Mouse (Mus musculus) MEL (cell line): ENCODE measurements around the gene Cbx4. TPM values are rescaled to one million over a fixed set of nuclear protein-coding genes. Genes with fewer than 3 reads are reported as not detected.

Experiments
- DNase-seq: peaks from one replicate; pipeline ENCODE4 v3.0.0; 2011; ENCODE audit warnings: low read depth, low spot score
- H3K27ac ChIP-seq: 2 replicates; pipeline ENCODE4 v1.5.1; 2012; ENCODE audit warnings: low read depth, mild to moderate bottlenecking, control low read depth, low read length, moderate library complexity; ENCODE audit not compliant: control insufficient read depth
- H3K27me3 ChIP-seq, 2 experiments: fragments of 150-350 bp in 1 of 2; sonication (generic) in 1 of 2; 2 replicates each; pipeline ENCODE4 v1.6.1; 2012; ENCODE audit warnings: low read length in 2 of 2, mild to moderate bottlenecking in 2 of 2, improper control_type of control experiment in 1 of 2, moderate library complexity in 1 of 2; ENCODE audit not compliant: insufficient read depth in 2 of 2, control insufficient read depth in 1 of 2
- H3K36me3 ChIP-seq, 2 experiments: 2 replicates each; pipeline ENCODE4 v1.6.1; 2012 to 2014; ENCODE audit warnings: low read length in 2 of 2, improper control_type of control experiment in 1 of 2, inconsistent platforms in 1 of 2, mild to moderate bottlenecking in 1 of 2; ENCODE audit not compliant: insufficient read depth in 2 of 2, control insufficient read depth in 1 of 2
- H3K4me1 ChIP-seq, 2 experiments: fragments of 150-350 bp in 1 of 2; sonication (generic) in 1 of 2; 2 replicates each; pipeline ENCODE4 v1.6.1; 2012; ENCODE audit warnings: low read length in 2 of 2, improper control_type of control experiment in 1 of 2, mild to moderate bottlenecking in 1 of 2; ENCODE audit not compliant: insufficient read depth in 2 of 2, control insufficient read depth in 1 of 2
- H3K4me3 ChIP-seq, 2 experiments: fragments of 150-350 bp in 1 of 2; sonication (generic) in 1 of 2; 2 replicates each; pipeline ENCODE4 v1.5.1; 2012; ENCODE audit warnings: low read depth in 2 of 2, low read length in 2 of 2, mild to moderate bottlenecking in 2 of 2, moderate library complexity in 2 of 2, control low read depth in 1 of 2, improper control_type of control experiment in 1 of 2; ENCODE audit not compliant: control insufficient read depth in 1 of 2, insufficient read depth in 1 of 2
- H3K79me2 ChIP-seq: 2 replicates; pipeline ENCODE4 v1.6.1; 2012; ENCODE audit warnings: mild to moderate bottlenecking, low read length, moderate library complexity; ENCODE audit not compliant: control insufficient read depth, poor library complexity, insufficient read depth
- H3K9ac ChIP-seq: 2 replicates; pipeline ENCODE4 v1.6.1; 2012; ENCODE audit warnings: low read depth, mild to moderate bottlenecking, control low read depth, low read length, moderate library complexity; ENCODE audit not compliant: control insufficient read depth, poor library complexity, severe bottlenecking
- H3K9me3 ChIP-seq: fragments of 150-350 bp; sonication (generic); replicated peaks from 2 replicates; pipeline ENCODE4 v1.6.1; 2012; ENCODE audit warnings: mild to moderate bottlenecking, low read length, improper control_type of control experiment, moderate library complexity; ENCODE audit not compliant: insufficient read depth
- BHLHE40 ChIP-seq: IDR thresholded peaks from 2 replicates; pipeline ENCODE4 v1.6.1; 2012; ENCODE audit warnings: low read depth, mild to moderate bottlenecking, inconsistent platforms, low read length, improper control_type of control experiment, borderline replicate concordance
- CHD1 ChIP-seq: IDR thresholded peaks from 2 replicates; pipeline ENCODE4 v1.6.1; 2012; ENCODE audit warnings: low read depth, mild to moderate bottlenecking, inconsistent platforms, low read length, improper control_type of control experiment
- CHD2 ChIP-seq: IDR thresholded peaks from 2 replicates; pipeline ENCODE4 v1.6.1; 2011; ENCODE audit warnings: low read length, improper control_type of control experiment
- CTCF ChIP-seq, 3 experiments: IDR thresholded peaks in 2 of 3; conservative IDR thresholded peaks in 1 of 3; 2 replicates each; pipeline ENCODE4 v1.5.1; 2011 to 2012; ENCODE audit warnings: low read length in 3 of 3, low read depth in 2 of 3, mild to moderate bottlenecking in 2 of 3, improper control_type of control experiment in 1 of 3, inconsistent platforms in 1 of 3, mixed read lengths in 1 of 3, moderate library complexity in 1 of 3; ENCODE audit not compliant: control insufficient read depth in 1 of 3, insufficient read depth in 1 of 3, poor library complexity in 1 of 3, severe bottlenecking in 1 of 3
- E2F4 ChIP-seq: IDR thresholded peaks from 2 replicates; pipeline ENCODE4 v1.6.1; 2011; ENCODE audit warnings: low read depth, low read length, improper control_type of control experiment, borderline replicate concordance
- ELF1 ChIP-seq: IDR thresholded peaks from 2 replicates; pipeline ENCODE4 v1.6.1; 2014; ENCODE audit warnings: low read depth, mild to moderate bottlenecking, inconsistent platforms, low read length, improper control_type of control experiment, moderate library complexity
- GATA1 ChIP-seq: IDR thresholded peaks from 2 replicates; pipeline ENCODE4 v1.6.1; 2011; ENCODE audit warnings: low read depth, low read length, improper control_type of control experiment
- HCFC1 ChIP-seq: IDR thresholded peaks from 2 replicates; pipeline ENCODE4 v1.6.1; 2012; ENCODE audit warnings: low read depth, mild to moderate bottlenecking, inconsistent platforms, low read length, improper control_type of control experiment, moderate library complexity
- JUND ChIP-seq: IDR thresholded peaks from 2 replicates; pipeline ENCODE4 v1.6.1; 2011; ENCODE audit warnings: low read depth, mild to moderate bottlenecking, improper control_type of control experiment, low read length
- KAT2A ChIP-seq: conservative IDR thresholded peaks from 2 replicates; pipeline ENCODE4 v1.6.1; 2012; ENCODE audit warnings: low read depth, low read length, improper control_type of control experiment, inconsistent platforms
- MAZ ChIP-seq: IDR thresholded peaks from 2 replicates; pipeline ENCODE4 v1.6.1; 2012; ENCODE audit warnings: low read depth, mild to moderate bottlenecking, inconsistent platforms, low read length, improper control_type of control experiment
- MXI1 ChIP-seq: IDR thresholded peaks from 2 replicates; pipeline ENCODE4 v1.6.1; 2011; ENCODE audit warnings: mild to moderate bottlenecking, low read depth, low read length, improper control_type of control experiment
- MYC ChIP-seq: IDR thresholded peaks from 2 replicates; pipeline ENCODE4 v1.6.1; 2011; ENCODE audit warnings: low read depth, mild to moderate bottlenecking, low read length, improper control_type of control experiment, moderate library complexity
- NELFE ChIP-seq: IDR thresholded peaks from 2 replicates; pipeline ENCODE4 v1.6.1; 2011; ENCODE audit warnings: low read depth, low read length, improper control_type of control experiment
- POLR2AphosphoS5 ChIP-seq: IDR thresholded peaks from 2 replicates; pipeline ENCODE4 v1.6.1; 2012; ENCODE audit warnings: low read depth, borderline replicate concordance, mild to moderate bottlenecking, inconsistent platforms, low read length, moderate library complexity, mixed read lengths
- RCOR1 ChIP-seq: IDR thresholded peaks from 2 replicates; pipeline ENCODE4 v1.6.1; 2012; ENCODE audit warnings: low read depth, mild to moderate bottlenecking, inconsistent platforms, low read length, improper control_type of control experiment
- SMC3 ChIP-seq: IDR thresholded peaks from 2 replicates; pipeline ENCODE4 v1.6.1; 2011; ENCODE audit warnings: low read depth, low read length, improper control_type of control experiment
- UBTF ChIP-seq: IDR thresholded peaks from 2 replicates; pipeline ENCODE4 v1.6.1; 2012; ENCODE audit warnings: low read depth, mild to moderate bottlenecking, inconsistent platforms, low read length, improper control_type of control experiment, moderate library complexity, borderline replicate concordance; ENCODE audit not compliant: insufficient read depth
- USF1 ChIP-seq: IDR thresholded peaks from 2 replicates; pipeline ENCODE4 v1.6.1; 2014; ENCODE audit warnings: low read depth, mild to moderate bottlenecking, inconsistent platforms, low read length, improper control_type of control experiment, moderate library complexity
- ZMIZ1 ChIP-seq: IDR thresholded peaks from 2 replicates; pipeline ENCODE4 v1.6.1; 2012; ENCODE audit warnings: low read depth, mild to moderate bottlenecking, inconsistent platforms, low read length, improper control_type of control experiment, moderate library complexity
- ZNF384 ChIP-seq: IDR thresholded peaks from 2 replicates; pipeline ENCODE4 v1.6.1; 2012; ENCODE audit warnings: low read depth, mild to moderate bottlenecking, inconsistent platforms, low read length, improper control_type of control experiment
- polyA plus RNA-seq, 2 experiments: library from polyadenylated mRNA; stranded (reverse) in 1 of 2; unstranded in 1 of 2; fragments of >175 nt in 1 of 2; fragments of >200 nt in 1 of 2; gene quantifications; 2 replicates each; pipeline versions ENCODE4 v1.2.1 to v1.2.4; 2012; ENCODE audit warnings: low replicate concordance in 2 of 2, low read depth in 1 of 2; ENCODE audit not compliant: insufficient read length in 2 of 2, insufficient read depth in 1 of 2, missing spikeins in 1 of 2
- total RNA-seq: library from RNA; depleted of rRNA; stranded (reverse); fragments of 300-350 nt; gene quantifications from 2 replicates; pipeline ENCODE4 v1.2.3, GENCODE M21; 2012

Cbx4 gene
- total and polyA plus RNA-seq, 3 experiments: 8.0 to 22.6 TPM; not detected in 1

- no peak for TF ChIP-seq RCOR1
- TF ChIP-seq E2F4: peak; percentile 26; the same call in 1 of the 2 replicates
- TF ChIP-seq UBTF: peak; percentile 58; the same call in 1 of the 2 replicates
- no peak for TF ChIP-seq USF1
- TF ChIP-seq JUND: no peak
- TF ChIP-seq CHD1: peak; percentile 89
- no peak for TF ChIP-seq KAT2A
- no peak for TF ChIP-seq POLR2AphosphoS5
- TF ChIP-seq GATA1: no peak
- no peak for TF ChIP-seq ZMIZ1
- no peak for TF ChIP-seq MYC
- TF ChIP-seq NELFE: no peak
- peak; percentile 93 for TF ChIP-seq ZNF384
- TF ChIP-seq BHLHE40: no peak
Measured at GRCm38 (mm10) chr11:119085279-119086062, 550 bp downstream of the Cbx4 start (continued).

GRCm38 (mm10) chr11:119084446-119085278 is 1.4 kb downstream of the Cbx4 start:
- Histone ChIP-seq H3K27ac (peak overlapping the region; percentile 69), H3K27me3 (no peaks in the 10 kb centered on the region), H3K79me2 (peaks cover 23% of the 10 kb centered on the region), H3K36me3 (peaks cover 3 to 7% of the 10 kb centered on the region in 2 experiments; a peak in 3 of 4 replicates), H3K9ac (peak overlapping the region; percentile 95), H3K9me3 (no peaks in the 10 kb centered on the region), H3K4me3 (peak overlapping the region; percentile 94 to 95), H3K4me1 (peaks cover 0 to 14% of the 10 kb centered on the region in 2 experiments; a peak in 1 of 4 replicates)
- DNase-seq: peak; percentile 70
- no peak for TF ChIP-seq CHD2
- TF ChIP-seq MAZ: 0 out of 2 replicates have a peak, but pooled peaks have one; percentile 5
- TF ChIP-seq CTCF (IDR thresholded peaks at IDR 0.05 in 2 of 3, conservative IDR thresholded peaks at IDR 0.05 in 1 of 3; ENCODE audit: control insufficient read depth in 1 of 3, insufficient read depth in 1 of 3, low read depth in 2 of 3, low read length in 3 of 3, poor library complexity in 1 of 3, severe bottlenecking in 1 of 3): 0 out of 6 replicates have a peak, but pooled peaks of 2 of the 3 experiments have one; percentile 4
- TF ChIP-seq GATA1: no peak
- peak; percentile 21; the same call in 1 of the 2 replicates for TF ChIP-seq MXI1
- 0 out of 2 replicates have a peak, but pooled peaks have one; percentile 11 for TF ChIP-seq ELF1
- TF ChIP-seq HCFC1: 0 out of 2 replicates have a peak, but pooled peaks have one; percentile 43
- TF ChIP-seq SMC3: 0 out of 2 replicates have a peak, but pooled peaks have one; percentile 20
